Mouse (Mus musculus): ENCODE data around the gene Elane. TPM values are rescaled to one million over a fixed set of nuclear protein-coding genes. Genes with fewer than 3 reads are reported as not detected.

Elane gene
- 1 to 10 TPM in 1 of 2 experiments, not detected in 1; 1.9 TPM for total RNA-seq (2021)
- long read RNA-seq, experiment 1 = 0 reads
- long read RNA-seq, experiment 2 = 0 reads

- DNase-seq = no peak
These were observed at the start of gene Elane for GRCm38 (mm10) chr10:79886054-79886453. Elane (plus strand) TSS chr10:79886247.

GRCm38 (mm10) chr10:79836918-79837317 lies 49.1 kb upstream of the Elane start:
- no peak for DNase-seq

DNA sequence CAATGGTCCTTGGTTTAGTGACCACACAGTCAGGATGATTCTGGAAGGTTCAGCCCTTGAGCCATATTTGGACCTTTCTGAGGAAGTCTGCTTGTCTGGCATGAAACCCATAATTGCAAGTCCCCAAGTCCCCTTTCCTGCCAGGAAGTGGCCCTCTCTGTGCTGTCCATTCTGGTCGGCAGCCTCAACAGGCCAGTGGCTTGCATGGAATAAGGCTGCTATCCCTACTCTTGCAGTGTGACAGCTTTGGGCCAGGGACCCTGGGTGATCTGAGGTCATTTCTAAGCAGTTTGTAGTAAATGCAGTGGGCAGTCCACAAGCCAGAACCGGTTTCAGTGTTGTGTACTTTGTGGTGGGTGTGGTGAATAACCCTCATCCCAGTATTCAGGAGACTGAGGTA lies 47.9 kb upstream of the Elane start:
- DNase-seq = no peak

DNA sequence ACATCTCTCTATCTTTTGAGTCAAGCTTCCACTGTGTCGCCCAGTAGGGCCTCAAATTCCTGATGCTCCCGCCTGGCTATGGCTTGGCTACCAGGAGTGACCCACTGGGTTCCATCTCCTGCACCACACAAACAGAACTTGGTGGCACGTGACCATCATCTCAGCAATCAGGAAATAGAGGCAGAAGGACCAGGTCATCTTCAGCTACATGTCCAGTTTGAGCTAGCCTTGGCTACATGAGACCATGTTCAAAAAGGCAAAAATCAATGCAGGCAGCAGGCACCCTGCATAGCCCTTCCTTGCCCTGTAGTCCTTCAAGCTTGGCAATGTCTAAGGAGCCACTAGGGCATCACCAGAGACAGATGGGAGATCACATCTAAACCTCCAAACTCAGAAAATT lies 46.0 kb upstream of the Elane start:
- no peak for DNase-seq

DNA sequence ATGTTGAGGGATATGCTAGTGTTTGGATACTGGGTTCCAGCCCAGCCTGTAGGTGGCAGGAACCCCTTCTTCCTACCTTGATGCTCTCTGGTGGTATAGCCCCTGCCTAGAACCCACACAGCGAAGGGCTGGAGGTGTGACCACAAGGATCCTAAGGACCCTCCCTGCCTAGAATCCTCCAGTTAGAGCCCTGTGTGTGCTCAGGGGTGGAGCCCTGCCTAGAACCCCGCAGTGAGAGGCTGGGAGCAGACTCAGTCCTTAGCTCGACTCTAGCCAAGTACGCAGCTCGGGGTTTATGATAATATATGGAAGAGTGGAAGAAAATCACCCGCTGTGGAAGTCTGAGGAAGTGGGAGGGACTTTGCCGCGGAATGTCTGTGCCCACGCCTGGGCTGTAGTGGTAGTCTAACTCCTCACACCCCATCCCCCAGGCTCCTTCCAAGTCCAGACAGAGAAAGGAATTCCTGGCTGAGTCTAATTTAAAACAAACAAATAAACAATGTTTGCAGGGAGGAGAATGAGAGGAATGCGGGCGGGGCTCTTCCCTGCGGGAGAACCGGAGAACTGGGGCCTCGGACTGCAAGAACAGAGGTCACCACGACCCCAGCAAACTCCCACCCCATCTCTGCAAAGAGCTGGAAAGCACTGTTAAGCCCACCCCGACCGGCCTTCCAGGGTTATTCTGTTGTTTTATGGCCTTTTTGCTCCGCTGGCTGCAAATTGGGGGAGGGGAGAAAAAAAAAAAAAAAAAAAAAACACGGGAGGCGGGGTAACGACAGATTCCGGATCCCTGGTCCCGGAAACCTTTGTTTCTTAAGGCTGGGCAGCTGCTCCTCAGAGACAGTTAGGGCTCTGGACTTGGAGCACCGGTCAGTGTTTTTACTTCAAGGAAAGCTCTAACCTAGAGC lies 45.1 kb upstream of the Elane start:
- peak; percentile 42 for DNase-seq

DNA sequence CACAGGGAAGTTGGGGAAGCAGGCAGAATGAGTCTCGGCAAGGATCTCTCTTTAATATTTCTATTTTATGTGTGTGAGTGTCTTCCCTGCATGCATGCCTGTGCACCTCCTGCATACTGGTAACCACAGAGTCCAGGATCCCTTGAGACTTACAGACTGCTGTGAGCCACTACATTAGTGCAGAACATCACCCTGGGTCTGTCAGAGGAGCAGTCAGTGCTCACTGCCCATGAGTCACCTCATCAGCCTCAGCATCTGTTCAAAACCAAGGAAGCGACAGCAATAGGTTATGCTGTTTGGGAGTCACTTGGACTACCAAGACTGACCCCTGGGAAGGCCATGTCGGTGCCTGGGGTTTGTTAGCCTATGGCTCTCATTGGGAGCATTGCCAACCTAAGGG lies 43.7 kb upstream of the Elane start:
- no peak for DNase-seq

GRCm38 (mm10) chr10:79843476-79843875 lies 42.6 kb upstream of the Elane start:
- no peak for DNase-seq

GRCm38 (mm10) chr10:79846553-79846952 lies 39.5 kb upstream of the Elane start:
- DNase-seq = no peak

DNA sequence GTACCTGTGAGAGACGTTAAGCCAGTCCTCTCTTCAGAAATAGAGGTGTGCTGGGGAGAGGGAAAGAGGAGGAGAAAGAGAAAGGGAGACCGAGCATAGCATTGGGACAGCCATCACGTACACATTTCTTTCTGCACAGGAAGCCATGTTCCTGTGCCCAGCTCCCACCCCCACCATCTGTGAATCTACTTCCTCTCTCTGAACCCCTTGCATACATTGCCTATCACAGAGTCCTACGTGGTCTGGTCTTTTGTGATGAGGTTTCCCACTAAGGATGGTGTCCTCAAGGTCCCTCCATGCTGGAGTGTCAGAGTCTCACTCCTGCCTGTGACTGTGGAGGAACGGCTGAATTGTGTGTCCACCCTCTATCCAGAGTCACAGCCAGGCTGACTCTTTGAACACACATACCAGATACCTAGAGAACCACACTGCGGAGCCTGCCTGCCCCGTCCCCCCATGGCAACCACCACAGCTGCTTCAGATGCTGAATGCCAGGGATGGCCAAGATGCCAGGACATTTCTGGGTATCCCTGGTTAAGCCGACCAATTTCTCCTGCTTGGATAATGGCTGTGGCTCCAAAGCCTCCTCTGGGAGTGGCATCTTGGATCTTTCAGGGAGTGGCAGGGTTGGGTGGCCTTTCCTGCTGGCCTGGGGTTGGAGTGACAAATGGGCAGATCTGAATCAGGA lies 36.0 kb upstream of the Elane start:
- DNase-seq = no peak

- no peak for DNase-seq
These were observed 34.4 kb upstream of the Elane start for GRCm38 (mm10) chr10:79851653-79852052.

- DNase-seq = no peak
These were observed 33.8 kb upstream of the Elane start for GRCm38 (mm10) chr10:79852107-79852789.

DNA sequence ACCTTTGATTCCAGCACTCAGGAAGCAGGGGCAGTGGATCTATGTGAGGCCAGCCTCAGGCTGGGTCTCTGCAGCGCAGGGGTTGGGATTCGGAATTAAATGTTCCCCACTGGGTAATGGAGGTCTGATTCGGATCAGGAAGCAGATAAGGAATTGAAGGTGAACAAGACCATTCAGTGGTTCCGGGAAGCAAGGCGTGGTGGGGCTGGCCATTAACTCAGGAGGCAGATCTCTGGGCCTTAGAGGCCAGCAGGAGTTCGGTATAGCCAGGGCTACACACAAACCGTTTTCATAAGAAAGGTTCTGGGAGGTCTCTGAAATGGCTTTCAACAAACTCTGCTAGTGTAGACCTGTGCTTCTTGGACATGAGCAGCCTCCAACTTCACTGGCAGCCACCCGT lies 33.2 kb upstream of the Elane start:
- no peak for DNase-seq

- DNase-seq = peak; percentile 99
These were observed 32.7 kb upstream of the Elane start for GRCm38 (mm10) chr10:79853392-79853791.

- DNase-seq = peak; percentile 99
These were observed 31.9 kb upstream of the Elane start, which contains the start of gene Ptbp1 for GRCm38 (mm10) chr10:79853860-79854795. Ptbp1 (plus strand) TSS chr10:79854427.

- peak; percentile 77 for DNase-seq
These were observed 31.1 kb upstream of the Elane start for GRCm38 (mm10) chr10:79854801-79855541.

- DNase-seq = peak; percentile 33
These were observed 30.4 kb upstream of the Elane start for GRCm38 (mm10) chr10:79855558-79856184.

DNA sequence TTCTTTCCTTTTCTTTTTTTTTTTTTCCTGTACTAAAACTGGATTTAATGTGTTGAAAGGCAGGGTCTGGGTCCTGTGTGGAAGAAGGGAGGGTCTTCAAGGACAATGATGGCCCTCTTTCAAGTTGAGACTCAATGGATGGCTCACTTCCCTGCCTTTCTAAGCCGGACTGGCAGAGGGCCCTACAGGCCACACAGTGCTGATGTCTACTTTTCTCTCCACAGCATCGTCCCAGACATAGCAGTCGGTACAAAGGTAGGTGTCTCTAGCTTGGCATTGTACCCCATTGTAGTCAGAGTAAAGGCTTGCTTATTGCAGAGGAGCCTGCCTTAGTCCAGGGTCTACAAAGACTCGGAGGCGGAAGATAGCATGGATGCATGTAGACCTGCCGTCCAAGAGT lies 29.8 kb upstream of the Elane start:
- no peak for DNase-seq

DNA sequence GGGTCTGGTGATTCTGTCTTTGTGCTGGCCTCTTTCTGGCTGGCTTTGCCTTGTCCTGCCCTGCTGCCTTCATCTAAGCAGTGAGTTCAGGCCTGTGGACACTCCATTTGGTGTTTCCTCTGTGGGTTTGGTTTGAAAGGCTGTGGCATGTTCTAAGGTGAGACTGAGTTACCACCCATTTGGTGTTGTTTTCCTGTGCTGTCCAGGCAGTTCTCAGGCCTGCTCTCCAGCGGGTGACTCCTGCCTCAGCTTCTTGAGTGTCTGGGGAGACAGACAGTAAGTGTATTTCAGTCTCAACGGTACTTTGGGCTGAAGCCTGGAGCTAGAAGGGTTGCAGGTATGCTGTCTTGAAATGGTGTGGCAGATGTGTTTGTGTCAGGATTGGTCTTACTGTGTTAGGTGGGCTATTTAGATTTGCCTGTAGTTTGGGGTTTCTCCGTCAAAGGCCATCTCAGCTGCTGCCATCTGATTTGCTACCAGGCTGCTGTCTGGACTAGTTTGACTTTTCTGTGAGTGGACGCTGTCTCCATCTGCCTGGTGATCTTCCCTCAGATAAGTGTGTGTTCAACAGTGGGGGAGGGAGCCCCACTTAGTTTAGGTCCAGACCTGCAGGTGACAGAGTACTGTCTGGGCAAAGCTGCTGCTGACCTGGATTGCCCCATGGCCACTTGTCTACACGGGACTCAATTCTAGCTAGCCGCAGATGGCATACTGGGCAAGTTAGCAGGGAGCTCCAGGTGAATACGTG lies 29.2 kb upstream of the Elane start:
- no peak for DNase-seq

GRCm38 (mm10) chr10:79857452-79857811 lies 28.6 kb upstream of the Elane start:
- peak; percentile 65 for DNase-seq

DNA sequence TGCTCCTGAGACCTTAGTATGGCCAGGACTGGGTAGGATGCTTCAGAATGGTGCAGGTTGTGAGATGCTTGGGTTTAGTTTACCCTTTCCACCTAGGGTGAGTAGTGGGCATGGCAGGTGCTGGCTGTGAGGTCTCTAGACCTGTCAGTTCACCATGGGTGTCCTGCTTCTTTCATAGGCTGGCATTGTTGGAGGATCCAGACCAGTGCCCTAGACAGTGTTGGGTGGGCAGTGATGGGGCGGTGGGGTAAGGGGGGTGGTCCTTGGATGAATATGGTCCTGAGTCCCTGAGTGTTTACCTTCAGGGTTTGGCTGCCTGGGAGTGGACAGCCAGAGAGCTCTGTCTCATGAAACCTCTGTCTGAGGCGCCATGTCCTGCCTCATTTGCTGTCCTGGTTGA lies 28.2 kb upstream of the Elane start:
- DNase-seq = no peak

Measured in gastrocnemius, postnatal 10 days (tissue).